Mouse (Mus musculus) ES-E14 (cell line): ENCODE data around the gene Srgap2. TPM values are rescaled to one million over a fixed set of nuclear protein-coding genes. Genes with fewer than 3 reads are reported as not detected.

Experiments
- DNase-seq: peaks from one replicate; pipeline ENCODE4 v3.0.0-alpha.2; 2013; ENCODE audit warnings: low read depth, low spot score
- H3K27ac ChIP-seq: 2 replicates; pipeline ENCODE4 v1.5.1; 2012; ENCODE audit warnings: low read depth, mild to moderate bottlenecking, low read length, moderate library complexity, mixed read lengths; ENCODE audit not compliant: poor library complexity, insufficient read depth, severe bottlenecking
- H3K36me3 ChIP-seq: 2 replicates; pipeline ENCODE4 v1.6.1; 2012; ENCODE audit warnings: mild to moderate bottlenecking, low read length, moderate library complexity, mixed read lengths; ENCODE audit not compliant: control insufficient read depth, poor library complexity, insufficient read depth, severe bottlenecking
- H3K4me1 ChIP-seq, 2 experiments: fragments of 150-350 bp in 1 of 2; sonication (generic) in 1 of 2; 2 replicates each; pipeline ENCODE4 v1.6.1; 2012; ENCODE audit warnings: low read length in 2 of 2, mild to moderate bottlenecking in 1 of 2, mixed read lengths in 1 of 2; ENCODE audit not compliant: control insufficient read depth in 2 of 2, insufficient read depth in 2 of 2, poor library complexity in 1 of 2
- H3K4me3 ChIP-seq, 2 experiments: fragments of 150-350 bp in 1 of 2; sonication (generic) in 1 of 2; 2 replicates each; pipeline ENCODE4 v1.5.1; 2012; ENCODE audit warnings: low read length in 2 of 2, low read depth in 1 of 2, mild to moderate bottlenecking in 1 of 2, mixed read lengths in 1 of 2; ENCODE audit not compliant: insufficient read depth in 1 of 2, poor library complexity in 1 of 2, severe bottlenecking in 1 of 2
- H3K9ac ChIP-seq: 2 replicates; pipeline ENCODE4 v1.6.1; 2012; ENCODE audit warnings: low read depth, mild to moderate bottlenecking, low read length, mixed read lengths; ENCODE audit not compliant: poor library complexity, insufficient read depth, severe bottlenecking
- H3K9me3 ChIP-seq: fragments of 150-350 bp; sonication (generic); 2 replicates; pipeline ENCODE4 v1.6.1; 2012; ENCODE audit warnings: low read depth, mild to moderate bottlenecking, low read length; ENCODE audit not compliant: control insufficient read depth, insufficient read depth
- CHD2 ChIP-seq: IDR thresholded peaks from 2 replicates; pipeline ENCODE4 v1.6.1; 2014; ENCODE audit warnings: mild to moderate bottlenecking, low read depth, low read length, inconsistent platforms
- HCFC1 ChIP-seq: IDR thresholded peaks from 2 replicates; pipeline ENCODE4 v1.6.1; 2012; ENCODE audit warnings: low read length, inconsistent platforms, borderline replicate concordance; ENCODE audit not compliant: insufficient read depth
- MAFK ChIP-seq: IDR thresholded peaks from 2 replicates; pipeline ENCODE4 v1.6.1; 2014; ENCODE audit warnings: mild to moderate bottlenecking, low read depth, low read length, inconsistent platforms; ENCODE audit not compliant: insufficient read depth
- ZC3H11A ChIP-seq: IDR thresholded peaks from 2 replicates; pipeline ENCODE4 v1.6.1; 2012; ENCODE audit warnings: low read depth, mild to moderate bottlenecking, inconsistent platforms, low read length, borderline replicate concordance
- ZNF384 ChIP-seq: IDR thresholded peaks from 2 replicates; pipeline ENCODE4 v1.6.1; 2012; ENCODE audit warnings: low read depth, low read length, inconsistent platforms
- in situ Hi-C, 2 experiments: fragments of 600-800 bp; cut with MboI; formaldehyde crosslinking; loops; one replicate each; pipeline ENCODE4 v1.15.1; 2025; ENCODE audit warnings: low sequenced_read_pairs in 2 of 2, inconsistent platforms in 1 of 2; ENCODE audit not compliant: unreplicated experiment in 2 of 2
- total RNA-seq: library from RNA; depleted of rRNA; stranded (reverse); fragments of 300-350 nt; gene quantifications from 2 replicates; pipeline ENCODE4 v1.2.3, GENCODE M21; 2012

Gene Srgap2
- total RNA-seq, 1 experiment, result 26.4 TPM

GRCm38 (mm10) chr1:131419307-131419706 is 107.8 kb downstream of the Srgap2 start:
- Histone ChIP-seq H3K27ac (no peak overlapping the region), H3K9me3 (no peaks in the 10 kb centered on the region), H3K4me1 (no peaks in the 10 kb centered on the region), H3K36me3 (no peaks in the 10 kb centered on the region), H3K9ac (no peak overlapping the region), H3K4me3 (no peak overlapping the region)
- DNase-seq, result no peak
- in situ Hi-C loops, result no loop called here
- TF ChIP-seq ZNF384 (no peak), HCFC1 (no peak), ZC3H11A (no peak), MAFK (no peak)

DNA sequence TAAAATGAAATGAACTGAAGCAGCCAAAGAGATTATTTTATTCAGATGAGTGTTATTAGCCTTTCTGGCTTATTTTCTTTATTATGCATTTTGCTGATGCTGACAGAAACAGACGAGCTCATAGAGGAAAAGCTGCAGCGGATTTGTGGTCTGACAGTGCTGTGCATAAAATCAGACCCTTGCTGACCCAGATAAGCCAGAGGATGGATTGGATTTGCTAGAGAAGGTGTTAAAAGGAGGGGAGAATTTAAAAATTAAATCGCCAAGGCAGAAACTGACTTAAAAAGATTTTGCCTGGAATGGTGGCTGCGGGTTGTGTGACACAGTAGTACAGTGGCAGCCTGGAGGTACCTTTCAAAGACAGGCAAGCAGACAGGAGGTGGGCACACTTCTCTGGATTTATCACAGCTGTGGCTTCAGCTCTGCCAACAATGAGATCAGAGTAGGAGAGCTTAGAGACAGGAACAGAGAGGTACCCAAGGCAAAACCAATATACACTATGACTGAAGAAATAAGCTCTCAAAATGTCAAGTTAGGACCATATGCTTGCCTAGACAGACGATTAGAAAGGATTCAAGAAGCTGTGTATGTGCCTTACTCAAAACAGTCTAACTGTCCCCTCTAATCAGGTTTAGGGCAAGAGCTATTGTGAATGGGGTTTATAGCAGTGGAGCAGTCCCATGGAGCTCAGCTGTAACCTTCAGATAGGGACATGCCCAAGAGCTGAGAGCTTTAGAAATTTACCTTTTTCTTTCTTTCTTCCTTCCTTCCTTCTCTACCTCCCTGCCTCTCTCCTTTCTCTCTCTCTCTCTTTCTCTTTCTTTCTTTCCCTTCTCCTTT is 109.1 kb downstream of the Srgap2 start:
- H3K4me3 ChIP-seq, result no peak overlapping the region
- no peak for DNase-seq
- H3K27ac ChIP-seq, result no peak overlapping the region
- H3K9ac ChIP-seq, result no peak overlapping the region
- H3K9me3 ChIP-seq, result no peaks in the 10 kb centered on the region
- H3K36me3 ChIP-seq, result no peaks in the 10 kb centered on the region
- no peaks in the 10 kb centered on the region for H3K4me1 ChIP-seq
- in situ Hi-C loops, result no loop called here
- TF ChIP-seq MAFK, result no peak
- no peak for TF ChIP-seq ZC3H11A
- no peak for TF ChIP-seq ZNF384
- no peak for TF ChIP-seq CHD2
- no peak for TF ChIP-seq HCFC1

DNA sequence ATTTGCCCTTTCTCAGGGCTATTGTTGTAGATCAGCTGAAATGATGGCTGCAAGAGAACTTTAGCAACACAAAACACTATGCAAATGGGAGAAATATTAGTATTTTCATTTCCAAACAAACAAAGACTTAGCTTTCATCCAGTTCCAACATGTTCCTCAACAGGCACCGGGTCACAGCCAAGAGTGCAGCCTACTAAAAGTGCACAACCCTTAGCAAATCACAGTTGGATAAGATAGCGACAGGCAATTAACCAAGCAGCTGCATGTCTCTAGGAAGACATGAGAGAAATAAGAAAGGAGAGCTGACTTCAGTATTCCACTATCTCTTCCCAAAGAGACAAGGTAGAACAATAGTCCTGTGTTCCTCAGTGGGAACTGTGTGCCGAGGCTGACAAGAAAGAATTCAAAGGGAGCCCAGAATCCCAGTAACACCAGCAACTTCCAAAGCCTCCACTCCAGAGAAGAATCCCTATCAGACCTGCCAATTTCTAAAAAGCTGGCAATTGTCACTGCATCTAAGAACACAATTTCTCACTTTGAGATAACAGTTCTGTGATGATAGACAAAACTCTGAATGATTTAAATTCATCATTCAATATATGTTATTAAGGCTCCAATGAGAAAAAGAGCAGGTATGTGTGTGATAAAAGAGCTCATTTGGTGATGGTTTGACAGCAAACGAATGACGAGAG is 109.9 kb downstream of the Srgap2 start:
- Histone ChIP-seq H3K9me3 (no peaks in the 10 kb centered on the region), H3K4me3 (no peak overlapping the region), H3K27ac (no peak overlapping the region), H3K9ac (no peak overlapping the region), H3K4me1 (no peaks in the 10 kb centered on the region), H3K36me3 (no peaks in the 10 kb centered on the region)
- DNase-seq, result no peak
- TF ChIP-seq ZNF384, result no peak
- no peak for TF ChIP-seq MAFK
- no peak for TF ChIP-seq HCFC1
- no peak for TF ChIP-seq CHD2
- no peak for TF ChIP-seq ZC3H11A
- in situ Hi-C loops, result no loop called here

DNA sequence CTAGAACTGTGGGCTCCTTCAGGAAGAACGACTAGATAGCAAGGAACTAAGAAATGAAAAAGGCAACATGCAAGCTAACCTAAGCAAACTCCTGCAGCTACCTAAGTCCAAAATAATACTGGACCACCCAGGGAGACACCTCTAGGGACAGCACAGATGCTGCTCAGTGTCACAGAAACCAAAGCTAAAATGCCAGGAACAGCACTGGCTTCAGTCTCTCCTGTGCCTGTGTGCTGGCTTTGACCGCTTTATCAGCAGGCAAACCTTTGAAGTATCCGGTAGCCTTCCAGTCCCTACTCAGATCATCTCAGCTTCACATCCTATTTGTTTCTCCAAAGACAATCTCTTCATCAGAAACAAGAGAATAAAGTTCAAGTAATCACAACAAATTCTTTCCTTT is 123.6 kb downstream of the Srgap2 start:
- in situ Hi-C loops, result no loop called here
- no peak overlapping the region for H3K27ac ChIP-seq

More for the DNA sequence above, 123.6 kb downstream of the Srgap2 start:
- Histone ChIP-seq H3K9ac (no peak overlapping the region), H3K4me3 (no peak overlapping the region), H3K9me3 (no peaks in the 10 kb centered on the region), H3K4me1 (no peaks in the 10 kb centered on the region), H3K36me3 (no peaks in the 10 kb centered on the region)
- no peak for DNase-seq
- TF ChIP-seq MAFK (no peak), ZNF384 (no peak), CHD2 (no peak), HCFC1 (no peak), ZC3H11A (no peak)
